Mouse (Mus musculus): Measurements from ENCODE around the gene Tfpt.

GRCm38 (mm10) chr7:3676371-3676770, 46.6 kb upstream of the Tfpt start:
- TF ChIP-seq CTCF (IDR thresholded peaks at IDR 0.05; ENCODE audit: control insufficient read depth, insufficient read depth, insufficient replicate concordance, low read depth, low read length) (no peak), POLR2A (IDR thresholded peaks at IDR 0.05; ENCODE audit: control insufficient read depth, low read depth, low read length) (no peak)
